Mouse (Mus musculus): Measurements from ENCODE around the gene Adsl. TPM values are rescaled to one million over a fixed set of nuclear protein-coding genes. Genes with fewer than 3 reads are reported as not detected.
A peak's percentile ranks its signal among the peaks of the same experiment; 100 is the strongest.

Adsl gene
- polyA plus RNA-seq, 1 experiment from 2014 or later: 90.4 TPM

- no peaks in the 10 kb centered on the region for H3K9me3 ChIP-seq (ENCODE audit: control insufficient read depth, low read length)
- H3K4me3 ChIP-seq (replicated peaks; ENCODE audit: low read depth, low read length): no peak overlapping the region
- no peaks in the 10 kb centered on the region for H3K27me3 ChIP-seq (ENCODE audit: control insufficient read depth, insufficient read depth, low read length)
- peaks cover 51% of the 10 kb centered on the region for H3K36me3 ChIP-seq (ENCODE audit: control insufficient read depth, insufficient read depth, low read length)
- H3K27ac ChIP-seq (replicated peaks; ENCODE audit: low read depth, low read length): no peak overlapping the region
- no peak overlapping the region for H3K4me2 ChIP-seq (ENCODE audit: low read length)
- H3K9ac ChIP-seq (replicated peaks; ENCODE audit: low read length): no peak overlapping the region
- H3K4me1 ChIP-seq (ENCODE audit: control insufficient read depth, insufficient read depth, low read length): no peaks in the 10 kb centered on the region
- ATAC-seq (ENCODE audit: low FRiP score, low TSS enrichment) (no peak), DNase-seq (no peak)
- WGBS: 92% methylated on average over 5 of the region's 5 CpGs
Measured at GRCm38 (mm10) chr15:80934841-80935240, 13.4 kb upstream of the Adsl start.

DNA sequence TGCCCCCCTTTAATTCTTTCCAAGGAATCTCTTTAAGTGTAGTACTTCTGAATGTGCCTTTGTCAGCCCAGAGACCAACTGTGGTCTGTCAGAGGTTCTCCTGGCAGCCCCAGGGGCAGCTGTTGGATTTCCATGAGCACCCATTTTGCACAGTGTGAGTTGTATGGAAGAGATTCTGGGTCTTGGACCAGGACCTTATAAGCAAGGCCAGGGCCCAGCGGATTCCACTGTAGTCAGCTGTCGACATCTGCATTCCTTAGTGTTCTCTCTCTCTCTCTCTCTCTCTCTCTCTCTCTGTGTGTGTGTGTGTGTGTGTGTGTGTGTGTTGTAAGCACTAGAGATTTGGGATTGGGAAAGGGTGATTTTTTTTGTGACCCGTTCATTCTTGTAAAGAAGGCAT is 11.6 kb upstream of the Adsl start:
- 71% methylated on average over 3 of the region's 3 CpGs for WGBS
- no peaks in the 10 kb centered on the region for H3K27me3 ChIP-seq (ENCODE audit: control insufficient read depth, insufficient read depth, low read length)
- ATAC-seq (ENCODE audit: low FRiP score, low TSS enrichment): no peak

GRCm38 (mm10) chr15:80938615-80939014 is 9.7 kb upstream of the Adsl start:
- no peak for DNase-seq
- H3K27me3 ChIP-seq (ENCODE audit: control insufficient read depth, insufficient read depth, low read length): no peaks in the 10 kb centered on the region
- no peak overlapping the region for H3K4me3 ChIP-seq (replicated peaks; ENCODE audit: low read depth, low read length)
- no peak for ATAC-seq (ENCODE audit: low FRiP score, low TSS enrichment)
- no peaks in the 10 kb centered on the region for H3K4me1 ChIP-seq (ENCODE audit: control insufficient read depth, insufficient read depth, low read length)
- no peak overlapping the region for H3K4me2 ChIP-seq (ENCODE audit: low read length)
- H3K36me3 ChIP-seq (ENCODE audit: control insufficient read depth, insufficient read depth, low read length): peaks cover 32% of the 10 kb centered on the region
- no peak overlapping the region for H3K27ac ChIP-seq (replicated peaks; ENCODE audit: low read depth, low read length)
- WGBS: 72% methylated on average over 4 of the region's 4 CpGs
- no peaks in the 10 kb centered on the region for H3K9me3 ChIP-seq (ENCODE audit: control insufficient read depth, low read length)
- H3K9ac ChIP-seq (replicated peaks; ENCODE audit: low read length): no peak overlapping the region

More for the DNA sequence above, 11.6 kb upstream of the Adsl start:
- no peaks in the 10 kb centered on the region for H3K9me3 ChIP-seq (ENCODE audit: control insufficient read depth, low read length)
- H3K9ac ChIP-seq (replicated peaks; ENCODE audit: low read length): no peak overlapping the region
- H3K27ac ChIP-seq (replicated peaks; ENCODE audit: low read depth, low read length): no peak overlapping the region
- no peak overlapping the region for H3K4me3 ChIP-seq (replicated peaks; ENCODE audit: low read depth, low read length)
- DNase-seq: no peak
- H3K4me2 ChIP-seq (ENCODE audit: low read length): no peak overlapping the region
- H3K4me1 ChIP-seq (ENCODE audit: control insufficient read depth, insufficient read depth, low read length): no peaks in the 10 kb centered on the region
- H3K36me3 ChIP-seq (ENCODE audit: control insufficient read depth, insufficient read depth, low read length): peaks cover 42% of the 10 kb centered on the region

- no peaks in the 10 kb centered on the region for H3K9me3 ChIP-seq (ENCODE audit: control insufficient read depth, low read length)
Measured at GRCm38 (mm10) chr15:80939401-80939800, 8.9 kb upstream of the Adsl start.

GRCm38 (mm10) chr15:80941468-80942040 is 6.7 kb upstream of the Adsl start:
- no peak overlapping the region for H3K27ac ChIP-seq (replicated peaks; ENCODE audit: low read depth, low read length)
- no peak overlapping the region for H3K4me2 ChIP-seq (ENCODE audit: low read length)
- WGBS: 73% methylated on average over 6 of the region's 6 CpGs
- no peak overlapping the region for H3K4me3 ChIP-seq (replicated peaks; ENCODE audit: low read depth, low read length)
- DNase-seq (no peak), ATAC-seq (ENCODE audit: low FRiP score, low TSS enrichment) (no peak)
- no peaks in the 10 kb centered on the region for H3K9me3 ChIP-seq (ENCODE audit: control insufficient read depth, low read length)
- 0 out of 2 replicates have a peak, but pooled peaks cover 16% of the 10 kb centered on the region for H3K36me3 ChIP-seq (ENCODE audit: control insufficient read depth, insufficient read depth, low read length)
- no peak overlapping the region for H3K9ac ChIP-seq (replicated peaks; ENCODE audit: low read length)
- no peaks in the 10 kb centered on the region for H3K27me3 ChIP-seq (ENCODE audit: control insufficient read depth, insufficient read depth, low read length)
- no peaks in the 10 kb centered on the region for H3K4me1 ChIP-seq (ENCODE audit: control insufficient read depth, insufficient read depth, low read length)

More at GRCm38 (mm10) chr15:80939401-80939800, 8.9 kb upstream of the Adsl start:
- Histone ChIP-seq H3K4me3 (replicated peaks; ENCODE audit: low read depth, low read length) (no peak overlapping the region), H3K27ac (replicated peaks; ENCODE audit: low read depth, low read length) (no peak overlapping the region), H3K27me3 (ENCODE audit: control insufficient read depth, insufficient read depth, low read length) (no peaks in the 10 kb centered on the region), H3K4me2 (ENCODE audit: low read length) (no peak overlapping the region), H3K9ac (replicated peaks; ENCODE audit: low read length) (no peak overlapping the region), H3K4me1 (ENCODE audit: control insufficient read depth, insufficient read depth, low read length) (no peaks in the 10 kb centered on the region), H3K36me3 (ENCODE audit: control insufficient read depth, insufficient read depth, low read length) (peaks cover 26% of the 10 kb centered on the region; the same call in 1 of the 2 replicates)
- 47% methylated on average over 5 of the region's 5 CpGs for WGBS
- DNase-seq (no peak), ATAC-seq (ENCODE audit: low FRiP score, low TSS enrichment) (no peak)

DNA sequence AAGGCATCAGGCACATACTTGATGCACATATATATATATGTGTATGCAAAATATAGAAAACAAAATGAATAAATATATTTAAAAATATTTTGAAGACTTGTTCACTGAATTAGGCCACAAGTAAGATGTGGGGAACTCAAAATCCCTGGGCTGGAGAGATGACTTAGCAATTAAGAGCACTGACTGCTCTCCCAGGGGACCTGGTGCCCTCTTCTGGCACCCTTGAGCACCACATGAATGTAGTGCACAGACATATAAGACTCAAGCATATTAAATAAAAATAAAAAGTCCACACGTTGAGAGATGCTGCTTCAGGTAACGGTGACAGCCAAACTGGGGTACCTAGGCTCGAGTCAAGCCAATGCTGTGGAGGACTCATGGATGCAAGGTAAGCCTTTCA is 2.4 kb upstream of the Adsl start:
- Histone ChIP-seq H3K27me3 (ENCODE audit: control insufficient read depth, insufficient read depth, low read length) (no peaks in the 10 kb centered on the region), H3K36me3 (ENCODE audit: control insufficient read depth, insufficient read depth, low read length) (0 out of 2 replicates have a peak, but pooled peaks cover 3% of the 10 kb centered on the region), H3K4me2 (ENCODE audit: low read length) (no peak overlapping the region), H3K4me1 (ENCODE audit: control insufficient read depth, insufficient read depth, low read length) (peaks cover 5% of the 10 kb centered on the region), H3K4me3 (replicated peaks; ENCODE audit: low read depth, low read length) (no peak overlapping the region), H3K9me3 (ENCODE audit: control insufficient read depth, low read length) (no peaks in the 10 kb centered on the region), H3K9ac (replicated peaks; ENCODE audit: low read length) (no peak overlapping the region), H3K27ac (replicated peaks; ENCODE audit: low read depth, low read length) (no peak overlapping the region)
- ATAC-seq (ENCODE audit: low FRiP score, low TSS enrichment) (no peak), DNase-seq (peak; percentile 50)
- 61% methylated on average over 3 of the region's 3 CpGs for WGBS

DNA sequence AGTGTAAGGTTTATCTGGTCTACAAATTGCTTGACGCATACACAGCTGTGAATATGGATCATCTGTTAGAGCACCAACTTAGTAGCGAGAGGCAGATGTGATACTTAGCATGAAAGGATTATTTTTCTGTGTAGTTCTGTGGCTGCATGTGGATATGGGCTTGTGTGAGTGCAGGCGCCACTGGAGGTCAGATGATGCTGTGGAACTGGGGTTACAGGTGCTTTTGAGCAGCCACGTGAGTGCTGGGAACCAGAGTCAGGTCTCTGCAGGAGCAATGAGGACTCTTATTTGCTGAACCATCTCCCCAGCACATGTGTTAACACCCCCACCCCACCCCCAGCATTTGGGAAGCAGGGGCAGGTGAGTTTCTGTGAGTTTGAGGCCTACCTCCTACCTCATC is 1.1 kb downstream of the Adsl start:
- Histone ChIP-seq H3K27me3 (ENCODE audit: control insufficient read depth, insufficient read depth, low read length) (no peaks in the 10 kb centered on the region), H3K9me3 (ENCODE audit: control insufficient read depth, low read length) (no peaks in the 10 kb centered on the region), H3K4me3 (replicated peaks; ENCODE audit: low read depth, low read length) (peak overlapping the region; percentile 90), H3K4me1 (ENCODE audit: control insufficient read depth, insufficient read depth, low read length) (peaks cover 5% of the 10 kb centered on the region), H3K27ac (replicated peaks; ENCODE audit: low read depth, low read length) (no peak overlapping the region), H3K36me3 (ENCODE audit: control insufficient read depth, insufficient read depth, low read length) (peaks cover 25% of the 10 kb centered on the region), H3K4me2 (ENCODE audit: low read length) (peak overlapping the region; percentile 64), H3K9ac (replicated peaks; ENCODE audit: low read length) (peak overlapping the region; percentile 58; the same call in 1 of the 2 replicates)
- WGBS: 61% methylated on average over 4 of the region's 4 CpGs
- ATAC-seq (ENCODE audit: low FRiP score, low TSS enrichment) (no peak), DNase-seq (no peak)

GRCm38 (mm10) chr15:80950055-80950454 is 1.8 kb downstream of the Adsl start:
- no peak for ATAC-seq (ENCODE audit: low FRiP score, low TSS enrichment)
- H3K9ac ChIP-seq (replicated peaks; ENCODE audit: low read length): no peak overlapping the region
- 92% methylated on average over 7 of the region's 7 CpGs for WGBS
- no peak overlapping the region for H3K4me2 ChIP-seq (ENCODE audit: low read length)
- H3K27me3 ChIP-seq (ENCODE audit: control insufficient read depth, insufficient read depth, low read length): no peaks in the 10 kb centered on the region
- H3K9me3 ChIP-seq (ENCODE audit: control insufficient read depth, low read length): no peaks in the 10 kb centered on the region
- peaks cover 31% of the 10 kb centered on the region for H3K36me3 ChIP-seq (ENCODE audit: control insufficient read depth, insufficient read depth, low read length)
- no peak overlapping the region for H3K27ac ChIP-seq (replicated peaks; ENCODE audit: low read depth, low read length)
- DNase-seq: no peak
- no peak overlapping the region for H3K4me3 ChIP-seq (replicated peaks; ENCODE audit: low read depth, low read length)
- peaks cover 5% of the 10 kb centered on the region for H3K4me1 ChIP-seq (ENCODE audit: control insufficient read depth, insufficient read depth, low read length)

- H3K4me1 ChIP-seq (ENCODE audit: control insufficient read depth, insufficient read depth, low read length): peaks cover 5% of the 10 kb centered on the region
- no peak overlapping the region for H3K4me3 ChIP-seq (replicated peaks; ENCODE audit: low read depth, low read length)
- ATAC-seq (ENCODE audit: low FRiP score, low TSS enrichment): no peak
- 91% methylated on average over 9 of the region's 9 CpGs for WGBS
- no peaks in the 10 kb centered on the region for H3K27me3 ChIP-seq (ENCODE audit: control insufficient read depth, insufficient read depth, low read length)
- H3K9ac ChIP-seq (replicated peaks; ENCODE audit: low read length): no peak overlapping the region
- H3K4me2 ChIP-seq (ENCODE audit: low read length): no peak overlapping the region
- peaks cover 61% of the 10 kb centered on the region for H3K36me3 ChIP-seq (ENCODE audit: control insufficient read depth, insufficient read depth, low read length)
- no peak for DNase-seq
- H3K27ac ChIP-seq (replicated peaks; ENCODE audit: low read depth, low read length): no peak overlapping the region
- no peaks in the 10 kb centered on the region for H3K9me3 ChIP-seq (ENCODE audit: control insufficient read depth, low read length)
Measured at GRCm38 (mm10) chr15:80953971-80954370, 5.7 kb downstream of the Adsl start.
